Mouse (Mus musculus) myocyte (in vitro differentiated cells): ENCODE measurements around the gene Btk.

Experiments used
- MAX ChIP-seq: IDR thresholded peaks from one replicate; pipeline ENCODE4 v1.6.1; 2011; ENCODE audit warnings: low read depth, mild to moderate bottlenecking, control low read depth
- MYOD1 ChIP-seq, 3 experiments: IDR thresholded peaks; one replicate each; pipeline ENCODE4 v1.6.1; 2011; ENCODE audit warnings: control low read depth in 2 of 3, low read depth in 2 of 3, mild to moderate bottlenecking in 2 of 3, moderate library complexity in 1 of 3; ENCODE audit not compliant: insufficient read length in 2 of 3, control insufficient read depth in 1 of 3
- POLR2A ChIP-seq: IDR thresholded peaks from one replicate; pipeline ENCODE4 v1.6.1; 2011; ENCODE audit warnings: low read depth, mild to moderate bottlenecking, control low read depth, moderate library complexity; ENCODE audit not compliant: insufficient read length
- POLR2AphosphoS2 ChIP-seq: IDR thresholded peaks from one replicate; pipeline ENCODE4 v1.6.1; 2011; ENCODE audit warnings: low read depth, control low read depth; ENCODE audit not compliant: insufficient read length
- REST ChIP-seq: IDR thresholded peaks from one replicate; pipeline ENCODE4 v1.6.1; 2011; ENCODE audit warnings: mild to moderate bottlenecking, control low read depth, moderate library complexity; ENCODE audit not compliant: insufficient read depth, insufficient read length

- no peak for TF ChIP-seq MAX
- no peak for TF ChIP-seq POLR2A
- no peak for TF ChIP-seq POLR2AphosphoS2
- TF ChIP-seq MYOD1 (IDR thresholded peaks at IDR 0.05; ENCODE audit: control insufficient read depth in 1 of 3, insufficient read length in 2 of 3, low read depth in 2 of 3): no peak
- TF ChIP-seq REST: no peak
These were observed 36.3 kb upstream of the Btk start for GRCm38 (mm10) chrX:134619695-134620094.
